Comparison of ENCODE assay signal across 8 mouse cellular contexts in the genomic region with DNA sequence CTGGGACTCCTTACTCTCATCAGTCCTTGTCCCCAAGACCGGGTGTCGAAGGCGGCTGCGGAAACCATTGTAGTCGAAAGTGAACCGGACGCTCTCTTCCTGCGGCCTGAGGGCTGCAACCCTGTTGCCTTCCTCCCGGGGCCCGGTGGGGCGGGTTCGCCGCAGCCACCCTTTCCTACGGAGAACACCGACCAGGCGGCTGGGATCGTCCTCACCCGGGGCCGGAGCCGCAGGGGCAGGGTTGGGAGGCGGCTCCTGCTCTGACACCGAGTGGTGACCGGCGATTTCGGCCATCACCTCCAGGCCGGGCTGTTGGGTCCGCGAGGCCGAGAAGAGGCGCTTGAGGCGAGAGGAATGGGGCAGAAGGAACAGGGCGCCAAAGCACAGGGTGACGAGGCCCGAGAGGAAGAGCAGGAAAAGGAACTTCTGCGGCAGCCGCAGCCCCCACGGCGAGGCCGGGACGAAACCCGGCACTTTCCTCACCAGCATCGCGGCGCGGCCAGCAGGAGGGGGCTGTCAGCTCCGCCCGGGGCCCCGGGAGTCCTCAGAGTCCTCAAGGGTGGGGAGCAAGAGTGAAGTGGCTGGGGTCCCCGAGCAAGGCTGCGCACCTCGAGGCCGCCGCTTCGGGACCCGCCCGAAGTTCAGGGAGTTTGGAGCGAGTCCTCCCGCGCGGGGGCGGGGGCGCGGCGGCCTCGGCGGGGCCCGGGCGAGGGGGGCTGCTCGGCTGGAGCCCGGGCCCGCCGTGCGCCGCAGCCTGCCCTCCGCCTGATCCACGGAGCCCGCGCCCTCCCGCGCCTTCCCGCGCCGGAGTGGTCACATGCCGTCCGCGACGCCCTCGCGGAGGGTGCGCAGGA. TPM values are rescaled to one million over a fixed set of nuclear protein-coding genes. Genes with fewer than 3 reads are reported as not detected.
A peak's percentile ranks its signal among the peaks of the same experiment; 100 is the strongest.
DNase-seq lines count a peak whose midpoint lies in the region; ATAC-seq and TF ChIP-seq lines count a peak whose summit lies in the region.

No protein-coding gene starts in this region.

- peaks cover 26% of the 10 kb centered on the region for H3K27me3 ChIP-seq in intestine, postnatal 0 days (replicated peaks; ENCODE audit: control insufficient read depth, insufficient read depth, low read length)
- peaks cover 25% of the 10 kb centered on the region for H3K27me3 ChIP-seq in lung, embryonic 14.5 days (ENCODE audit: insufficient read depth, low read length)

- H3K36me3 ChIP-seq in intestine, postnatal 0 days (ENCODE audit: control insufficient read depth, insufficient read depth) = no peaks in the 10 kb centered on the region
- no peaks in the 10 kb centered on the region for H3K36me3 ChIP-seq in lung, embryonic 14.5 days (ENCODE audit: insufficient read depth)

- WGBS in intestine, postnatal 0 days = 1% methylated on average over 79 of the region's 90 CpGs
- under 1% methylated on average over 85 of the region's 90 CpGs for WGBS in lung, embryonic 14.5 days
- 2% methylated on average over 90 of the region's 90 CpGs for WGBS in olfactory bulb, adult 2 months

- peak overlapping the region; percentile 73 for H3K4me3 ChIP-seq in left cerebral cortex, adult 2 months
- H3K4me3 ChIP-seq in intestine, postnatal 0 days (ENCODE audit: low read depth, low read length) = peak overlapping the region; percentile 63
- peak overlapping the region; percentile 59 for H3K4me3 ChIP-seq in lung, embryonic 14.5 days (ENCODE audit: low read depth, low read length)
- peak overlapping the region; percentile 57 for H3K4me3 ChIP-seq in olfactory bulb, adult 2 months (ENCODE audit: insufficient read depth, low read depth, low read length)

- intact Hi-C loops in left cerebral cortex, adult 2 months (cut with DNase I) = loop anchor here (2.0 to 5.0 kb wide), 2 partner anchors 121 to 160 kb away; no protein-coding TSS in a partner anchor
- intact Hi-C loops in left cerebral cortex, postnatal 14 days (cut with DNase I) = loop anchor here (5.0 kb wide), 1 partner anchor 71 kb away; no protein-coding TSS in a partner anchor

- H3K4me1 ChIP-seq in intestine, postnatal 0 days (replicated peaks; ENCODE audit: control insufficient read depth, insufficient read depth, low read length) = peaks cover 6% of the 10 kb centered on the region
- no peaks in the 10 kb centered on the region for H3K4me1 ChIP-seq in lung, embryonic 14.5 days (ENCODE audit: insufficient read depth)
- peaks cover 29% of the 10 kb centered on the region for H3K4me1 ChIP-seq in olfactory bulb, adult 2 months (ENCODE audit: control insufficient read depth, insufficient read depth, low read length)

- ATAC-seq in intestine, postnatal 0 days = no peak
- ATAC-seq in lung, embryonic 14.5 days (ENCODE audit: insufficient read depth) = no peak

- no peak for TF ChIP-seq CTCF in left cerebral cortex, adult 2 months (IDR thresholded peaks at IDR 0.05)
- TF ChIP-seq CTCF in intestine, postnatal 0 days (IDR thresholded peaks at IDR 0.05; ENCODE audit: low read depth) = no peak
- no peak for TF ChIP-seq CTCF in lung, embryonic 14.5 days (IDR thresholded peaks at IDR 0.05; ENCODE audit: low read depth)
- TF ChIP-seq CTCF in olfactory bulb, adult 2 months (IDR thresholded peaks at IDR 0.05; ENCODE audit: insufficient read depth, low read depth, low read length) = no peak

- H3K9me3 ChIP-seq in intestine, postnatal 0 days (ENCODE audit: control insufficient read depth) = no peaks in the 10 kb centered on the region
- no peaks in the 10 kb centered on the region for H3K9me3 ChIP-seq in lung, embryonic 14.5 days (ENCODE audit: low read depth, low read length)

- H3K4me2 ChIP-seq in intestine, postnatal 0 days (replicated peaks; ENCODE audit: low read depth) = peak overlapping the region; percentile 99
- peak overlapping the region; percentile 96 for H3K4me2 ChIP-seq in lung, embryonic 14.5 days

- peak; percentile 24 to 43 for DNase-seq in left cerebral cortex, adult 2 months (ENCODE audit: extremely low spot score in 1 of 2, low spot score in 2 of 2)
- DNase-seq in left cerebral cortex, postnatal 14 days (ENCODE audit: low spot score in 2 of 2) = no peak
- peak; percentile 53 to 57 for DNase-seq in cerebellum, postnatal 36 days
- peak; percentile 78 for DNase-seq in heart, adult 18-20 months
- peak; percentile 43 for DNase-seq in lung, embryonic 14.5 days
- peak; percentile 38 for DNase-seq in urinary bladder, postnatal 14 days (ENCODE audit: low spot score)

- peak overlapping the region; percentile 56 for H3K9ac ChIP-seq in intestine, postnatal 0 days (ENCODE audit: low read depth, low read length)
- peak overlapping the region; percentile 59 for H3K9ac ChIP-seq in lung, embryonic 14.5 days

- no peak for TF ChIP-seq POLR2A in olfactory bulb, adult 2 months (IDR thresholded peaks at IDR 0.05; ENCODE audit: insufficient read depth, low read depth, low read length)

- peak overlapping the region; percentile 80 for H3K27ac ChIP-seq in left cerebral cortex, adult 2 months
- 0 out of 2 replicates have a peak overlapping the region, but pooled peaks have one; percentile 8 for H3K27ac ChIP-seq in intestine, postnatal 0 days (ENCODE audit: low read depth, low read length)
- H3K27ac ChIP-seq in lung, embryonic 14.5 days (ENCODE audit: low read depth) = peak overlapping the region; percentile 10; the same call in 1 of the 2 replicates
- no peak overlapping the region for H3K27ac ChIP-seq in olfactory bulb, adult 2 months (ENCODE audit: insufficient read depth, low read depth, low read length)

RNA-seq across cellular contexts. Expression of a gene that starts 0.9 kb away (rescaled TPM):
- 10 to 100 TPM; 43.1 to 43.6 TPM for total RNA-seq in left cerebral cortex, adult 2 months (2021)
- total RNA-seq in left cerebral cortex, postnatal 14 days (2021) = 10 to 100 TPM; 33.7 to 38.0 TPM
- total RNA-seq in heart, adult 18-20 months (2021) = 10 to 100 TPM; 26.9 to 28.3 TPM
- polyA plus RNA-seq in intestine, postnatal 0 days (2015; fragmentation: Nextera tagmentation; extraction: Ambion mirVana) = 1.7 TPM in 2 replicates
- 3.3 and 4.3 TPM in 2 replicates for polyA plus RNA-seq in lung, embryonic 14.5 days (2014; fragmentation: Nextera tagmentation; extraction: Ambion mirVana)
- polyA plus RNA-seq in olfactory bulb, adult 2 months (2012; ENCODE audit: insufficient read depth, insufficient read length, low replicate concordance, missing spikeins) = not detected in 2 replicates

Comparison
In these comparisons a context has a peak if more than half of its experiments do, and no peak if none do; other contexts are left out.
1. DNase-seq: peak in left cerebral cortex, adult 2 months (2 of 2), cerebellum, postnatal 36 days (2 of 2), heart, adult 18-20 months (2 of 2), lung, embryonic 14.5 days (single experiment) and urinary bladder, postnatal 14 days (single experiment); none in left cerebral cortex, postnatal 14 days (0 of 2).
2. Peak in every context shown above with its lines, with median percentiles within 50 percentile points of each other: H3K4me3 ChIP-seq.